Mouse (Mus musculus): ENCODE measurements at regions not wholly inside any gene's neighbourhood (a gene's known extent, or its start where the extent isn't known, plus 50 kb on each side); places are given as distances from the start of the nearest gene placed in this dataset.

DNA sequence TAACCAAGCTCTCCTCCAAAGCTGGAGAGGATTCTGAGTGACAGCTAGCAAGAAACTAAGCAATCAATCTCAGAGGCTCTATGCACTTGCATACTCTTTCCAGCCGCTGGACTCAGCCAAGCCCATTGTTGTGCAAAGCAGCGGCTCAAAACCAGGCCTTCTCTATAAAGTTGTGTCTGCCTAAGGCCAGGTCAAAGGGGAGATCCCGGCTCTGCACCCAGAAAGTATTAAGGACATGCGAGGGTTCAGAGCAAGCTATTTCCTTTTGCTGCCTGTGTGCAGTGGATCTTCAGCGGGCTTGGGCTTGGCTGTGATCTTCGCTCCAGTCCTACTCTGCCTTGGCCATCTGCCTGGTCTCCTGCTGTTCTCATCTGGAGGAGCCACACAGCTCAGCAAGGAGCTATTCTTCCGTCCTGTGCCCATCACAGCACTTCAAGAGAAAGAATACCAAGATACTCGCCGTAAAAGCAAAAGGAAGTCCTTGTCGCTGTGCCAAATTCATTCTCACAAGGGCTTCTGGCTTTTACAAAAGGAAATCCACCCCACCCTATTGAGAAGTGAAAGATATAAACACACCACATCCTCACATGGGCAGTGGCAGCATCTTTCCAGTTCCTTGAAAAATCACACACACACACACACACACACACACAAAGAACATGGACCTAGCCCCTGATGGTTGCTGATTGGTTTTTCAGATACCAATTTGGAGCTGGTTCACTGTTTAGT lies 646.6 kb downstream of the Adgrl2 start:
- in situ Hi-C loops (cut with MboI, MseI), result no loop called here

DNA sequence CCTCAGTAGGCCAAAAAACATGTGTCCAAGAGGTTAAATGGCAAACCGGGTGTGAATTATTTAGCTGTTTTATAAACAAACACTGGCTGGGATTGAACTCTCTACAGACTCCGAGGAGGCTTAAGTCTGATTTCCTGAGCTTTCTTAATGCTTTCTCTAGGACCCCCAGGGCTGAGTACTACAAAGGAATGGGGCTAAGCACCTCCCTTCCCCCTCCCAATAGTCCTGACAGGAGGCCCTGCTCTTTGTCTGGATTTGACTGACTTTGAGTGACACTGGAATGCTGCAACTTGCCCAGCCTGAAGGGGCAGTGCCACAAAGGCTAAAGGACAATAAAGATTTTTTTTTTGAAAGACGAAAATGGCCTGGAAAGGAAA lies 647.1 kb downstream of the Adgrl2 start:
- in situ Hi-C loops (cut with MboI, MseI), result no loop called here

DNA sequence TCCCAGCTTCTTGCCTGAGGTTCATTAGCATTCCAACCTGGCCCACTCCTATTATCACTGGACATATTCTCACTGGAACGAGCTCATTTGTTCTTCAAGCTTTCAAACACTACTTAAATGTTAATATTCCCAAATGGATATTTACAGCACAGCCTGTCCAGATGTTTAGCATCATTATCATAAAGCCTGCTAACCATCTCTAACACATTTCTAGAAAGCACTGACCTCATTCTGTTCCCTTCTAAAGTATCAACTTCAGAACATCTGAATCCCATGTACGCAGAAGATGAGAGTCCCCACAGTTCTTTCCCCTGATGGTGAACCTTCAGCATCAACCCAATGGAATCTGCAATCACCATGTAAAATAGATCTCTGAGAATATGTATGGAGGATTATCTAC lies 651.1 kb downstream of the Adgrl2 start:
- in situ Hi-C loops (cut with MboI, MseI), result no loop called here

DNA sequence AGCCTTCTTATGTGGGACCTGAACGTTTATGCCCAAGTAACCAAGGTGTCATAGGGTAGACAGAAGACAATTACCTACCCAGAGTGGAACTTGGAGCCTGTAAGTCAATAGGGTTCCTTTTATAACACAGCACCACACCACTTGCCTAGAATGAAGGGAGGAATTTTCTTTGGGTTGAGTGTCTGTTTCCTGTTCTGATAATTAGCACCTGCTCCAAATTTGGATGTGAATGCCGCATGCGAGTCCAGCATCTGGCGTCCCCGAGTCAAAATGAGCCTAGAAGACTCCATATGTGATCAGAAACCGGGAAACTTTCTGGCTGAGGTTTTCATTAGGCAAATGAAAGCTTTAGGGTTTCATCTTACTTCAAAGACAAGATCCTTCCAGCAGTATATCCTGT lies 653.7 kb downstream of the Adgrl2 start:
- in situ Hi-C loops (cut with MboI, MseI), result no loop called here

DNA sequence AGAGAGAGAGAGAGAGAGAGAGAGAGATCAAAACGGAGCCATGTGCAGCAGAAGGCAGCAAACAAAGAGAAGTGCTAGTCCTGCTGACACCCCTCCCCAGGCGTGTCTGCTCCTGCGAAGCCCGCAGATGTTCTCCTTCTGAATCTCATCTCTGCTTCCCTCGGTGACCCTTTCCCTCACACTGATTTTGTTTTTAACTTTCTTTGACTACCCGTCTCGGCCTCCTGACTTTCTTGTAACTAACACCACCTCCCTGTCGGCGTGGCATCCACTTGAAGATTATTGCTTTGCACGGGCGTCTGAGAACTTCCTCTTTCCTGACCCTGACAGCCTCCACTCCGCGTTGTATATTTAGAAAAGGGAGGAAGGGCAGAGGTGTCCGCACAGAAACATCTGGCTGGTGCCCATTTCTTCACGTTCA lies 654.3 kb downstream of the Adgrl2 start:
- in situ Hi-C loops (cut with MboI, MseI), result no loop called here

DNA sequence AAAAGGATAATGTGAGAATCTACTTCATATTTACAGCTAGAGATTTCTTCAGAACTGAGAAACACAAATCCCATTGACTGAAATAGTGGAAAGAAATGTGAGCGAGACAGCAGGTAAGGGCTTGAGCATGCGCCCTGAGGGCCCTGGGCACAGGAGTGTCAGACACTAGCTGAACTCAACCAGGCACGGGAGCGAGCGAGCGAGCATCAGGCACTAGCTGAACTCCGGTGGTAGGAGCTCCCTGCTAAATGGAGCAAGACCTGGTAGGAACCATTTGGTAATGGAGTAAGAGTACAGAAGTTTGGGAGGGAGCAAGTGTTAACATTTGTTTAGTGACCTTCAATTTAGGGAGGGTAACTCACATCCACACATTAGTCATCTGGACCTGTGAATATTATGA lies 654.7 kb downstream of the Adgrl2 start:
- in situ Hi-C loops (cut with MboI, MseI), result no loop called here

DNA sequence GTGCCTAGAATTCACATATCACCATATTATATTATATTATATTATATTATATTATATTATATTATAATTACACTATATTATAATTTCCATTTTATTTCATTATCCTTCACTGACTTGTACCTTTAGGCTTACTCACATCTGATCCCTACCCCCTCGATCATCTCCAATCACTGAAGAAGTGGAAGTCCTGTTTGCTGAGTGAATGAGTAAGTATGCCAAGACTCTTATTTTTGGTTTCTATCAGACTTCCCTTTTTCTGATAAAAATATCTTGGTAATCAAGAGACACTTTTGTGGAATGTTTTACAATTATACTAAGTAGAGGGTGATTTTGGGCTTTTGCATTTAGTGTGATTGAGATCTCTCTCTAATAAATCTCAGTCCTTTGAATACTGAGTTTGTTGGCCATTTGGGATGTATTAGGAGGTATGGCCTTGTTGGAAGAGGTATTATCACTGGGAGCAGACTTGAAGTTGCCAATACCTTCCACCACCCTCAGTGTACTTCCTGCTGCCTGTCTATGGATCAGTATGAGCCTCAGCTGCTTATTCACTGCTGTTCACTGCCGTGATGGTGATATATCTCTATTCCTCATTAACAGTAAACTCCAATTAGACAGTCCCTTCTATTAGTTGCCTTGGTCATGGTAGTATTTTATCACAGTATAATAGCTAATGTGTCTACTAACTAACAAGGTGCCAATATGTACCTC lies 665.3 kb downstream of the Adgrl2 start:
- in situ Hi-C loops (cut with MboI, MseI), result no loop called here

DNA sequence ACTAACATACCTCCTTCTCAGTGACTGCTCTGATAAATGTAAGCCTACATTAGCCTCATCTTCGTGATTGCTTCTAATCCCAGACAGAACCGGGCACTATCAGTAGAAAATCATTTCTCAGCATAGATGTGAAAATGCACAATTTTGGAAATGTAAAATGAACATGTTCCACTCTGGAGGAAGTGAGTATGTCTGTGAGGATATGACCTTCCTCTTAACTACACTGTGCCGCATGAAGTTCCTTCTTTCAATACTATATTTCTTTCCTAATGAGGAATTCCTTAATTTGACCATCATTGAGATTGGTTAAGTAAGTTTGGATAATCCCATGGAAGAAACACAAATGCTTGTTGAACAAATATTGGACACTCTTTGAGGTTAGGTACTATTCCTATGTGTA lies 668.5 kb downstream of the Adgrl2 start:
- in situ Hi-C loops (cut with MboI, MseI), result no loop called here

DNA sequence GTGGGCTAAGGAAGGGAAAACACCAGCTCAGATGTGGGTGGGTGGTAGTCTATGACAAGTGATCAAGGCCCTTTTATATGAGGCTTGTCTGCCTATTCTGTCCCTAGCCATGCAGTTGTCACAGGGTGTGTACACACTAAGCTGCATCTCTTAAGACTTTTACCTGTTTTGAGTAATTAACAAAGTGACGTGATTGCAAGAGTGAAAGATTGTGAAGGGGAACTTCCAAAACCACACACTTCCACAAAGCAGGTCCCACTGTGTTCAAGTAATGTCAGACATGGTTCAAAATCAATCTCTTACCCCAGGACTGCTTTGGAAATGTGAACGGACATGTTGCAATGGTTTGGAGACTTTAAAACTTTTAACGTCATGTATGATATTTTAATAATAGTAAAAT lies 674.2 kb downstream of the Adgrl2 start:
- in situ Hi-C loops (cut with MboI, MseI), result no loop called here

DNA sequence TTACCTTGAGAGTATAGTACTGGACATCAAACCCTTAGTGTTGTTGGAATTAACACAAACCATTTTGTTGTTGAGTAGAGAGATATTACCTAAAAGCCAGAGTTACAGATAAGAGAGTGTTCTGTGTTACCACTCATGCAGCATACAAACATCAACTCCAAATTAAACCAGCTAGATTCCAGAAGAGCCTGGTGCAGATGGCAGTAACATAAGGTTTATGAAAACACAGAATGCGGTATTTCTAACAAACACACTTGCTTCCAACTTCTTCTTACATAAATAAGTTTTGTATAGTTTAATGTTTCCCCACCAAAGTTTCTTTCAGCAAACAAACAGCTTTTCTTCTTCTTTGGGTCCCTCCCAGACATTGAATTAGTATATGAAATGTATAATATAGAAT lies 675.1 kb downstream of the Adgrl2 start:
- in situ Hi-C loops (cut with MboI, MseI), result no loop called here

DNA sequence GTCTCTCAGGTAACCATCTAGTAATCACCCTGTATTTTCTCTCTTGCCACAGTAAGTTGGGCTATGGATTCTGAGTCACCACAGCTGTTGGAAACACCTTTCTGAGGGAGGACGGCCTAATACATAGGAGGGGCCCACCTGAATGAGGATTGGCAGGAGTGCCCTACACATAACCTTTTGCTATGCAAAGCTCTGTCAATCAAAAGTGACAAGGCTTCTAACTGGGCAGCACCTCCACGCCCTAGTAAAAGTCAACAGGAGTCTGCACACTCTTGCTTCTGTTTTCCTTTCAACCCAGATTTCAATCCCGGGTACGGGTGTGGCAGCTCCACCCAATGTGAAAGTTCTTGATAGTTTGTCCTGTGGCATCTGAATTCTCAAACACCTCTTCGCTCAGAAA lies 694.8 kb downstream of the Adgrl2 start:
- in situ Hi-C loops (cut with MboI, MseI), result no loop called here

DNA sequence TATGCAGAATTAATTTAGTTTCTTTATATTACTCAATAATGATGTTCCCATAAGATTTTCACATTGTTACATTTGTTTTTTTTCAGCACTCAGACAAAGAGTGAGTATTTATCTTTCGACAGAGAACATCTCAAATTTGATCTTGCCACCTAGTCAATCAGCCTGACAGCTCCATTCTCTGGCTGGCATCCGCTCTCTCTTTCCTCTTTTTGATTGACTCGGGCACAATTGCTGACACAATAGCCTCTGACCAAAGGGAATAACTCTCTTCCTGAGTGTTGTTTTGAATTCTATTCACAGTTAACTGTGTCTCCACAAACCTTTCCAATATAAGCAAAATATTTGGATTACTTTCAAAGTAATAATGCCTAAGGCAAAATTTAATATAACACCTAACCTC lies 711.4 kb downstream of the Adgrl2 start:
- in situ Hi-C loops (cut with MboI, MseI), result no loop called here

DNA sequence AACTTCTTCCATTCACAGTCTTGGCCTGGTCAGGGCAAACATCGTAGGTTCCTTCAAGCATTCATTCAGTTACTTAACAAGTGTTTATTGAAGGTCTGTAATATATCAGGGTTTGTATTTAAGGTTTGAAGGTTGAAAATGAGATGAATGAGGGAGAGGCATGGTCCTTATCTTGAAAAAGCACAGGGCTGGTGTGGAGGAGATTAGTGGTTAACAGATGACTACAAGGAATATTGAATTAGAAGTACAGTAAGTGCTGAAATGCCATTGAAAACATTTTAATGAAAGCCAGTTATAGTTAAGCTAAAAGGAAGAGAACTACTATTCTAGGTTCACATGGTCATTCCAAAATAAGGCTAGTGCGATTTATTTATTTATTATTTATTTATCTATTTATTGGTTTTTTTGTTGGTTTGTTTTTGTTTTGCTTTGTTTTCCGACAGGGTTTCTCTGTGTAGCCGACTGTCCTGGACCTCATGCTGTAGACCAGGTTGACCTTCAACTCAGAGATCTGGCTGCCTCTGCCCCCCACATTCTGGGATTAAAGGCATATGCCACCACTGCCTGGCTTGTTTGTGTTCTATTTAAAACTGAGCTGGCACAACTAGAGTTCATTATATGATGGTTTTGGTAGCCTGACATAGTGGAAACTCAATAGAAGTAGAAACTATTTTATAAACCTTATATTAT lies 718.1 kb downstream of the Adgrl2 start:
- in situ Hi-C loops (cut with MboI, MseI), result no loop called here

DNA sequence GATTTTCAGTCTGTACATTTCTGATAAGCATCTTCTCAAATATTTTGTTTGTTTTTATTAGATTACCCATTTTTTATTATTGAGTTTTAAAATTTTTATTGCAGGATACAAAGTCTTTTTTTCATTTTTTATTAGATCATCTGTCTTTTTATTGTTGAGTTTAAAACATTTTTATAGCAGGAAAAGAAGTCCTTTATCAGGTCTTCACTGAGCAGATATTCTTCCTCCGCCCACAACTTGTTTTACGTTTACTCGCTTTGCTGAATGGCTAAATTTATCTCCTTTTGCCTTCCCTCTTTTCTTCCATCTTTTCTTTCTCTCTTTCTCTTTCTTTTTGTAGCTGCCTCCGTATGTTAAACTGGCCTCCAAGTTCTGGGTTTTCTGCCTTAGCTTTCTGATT lies 721.5 kb downstream of the Adgrl2 start:
- in situ Hi-C loops (cut with MboI, MseI), result no loop called here

DNA sequence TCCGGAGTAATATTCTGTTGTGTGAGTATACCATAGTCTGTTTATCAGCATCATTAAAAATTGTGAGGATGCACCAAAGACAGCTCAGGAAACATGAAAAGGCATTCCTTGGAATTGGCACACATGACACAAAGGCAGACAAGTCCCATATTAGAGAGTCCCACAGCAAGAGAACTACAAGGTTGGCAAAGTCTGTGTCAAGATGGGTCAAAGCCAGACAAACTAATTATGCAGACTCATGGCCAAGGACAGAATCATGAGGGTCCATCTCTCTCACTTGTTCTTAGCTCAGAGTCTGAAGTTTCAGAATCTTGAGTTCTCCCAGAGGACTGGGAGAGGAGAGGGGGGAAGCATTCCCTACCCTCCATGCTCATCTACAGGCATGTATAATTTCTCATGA lies 731.1 kb downstream of the Adgrl2 start:
- in situ Hi-C loops (cut with MboI, MseI), result no loop called here

DNA sequence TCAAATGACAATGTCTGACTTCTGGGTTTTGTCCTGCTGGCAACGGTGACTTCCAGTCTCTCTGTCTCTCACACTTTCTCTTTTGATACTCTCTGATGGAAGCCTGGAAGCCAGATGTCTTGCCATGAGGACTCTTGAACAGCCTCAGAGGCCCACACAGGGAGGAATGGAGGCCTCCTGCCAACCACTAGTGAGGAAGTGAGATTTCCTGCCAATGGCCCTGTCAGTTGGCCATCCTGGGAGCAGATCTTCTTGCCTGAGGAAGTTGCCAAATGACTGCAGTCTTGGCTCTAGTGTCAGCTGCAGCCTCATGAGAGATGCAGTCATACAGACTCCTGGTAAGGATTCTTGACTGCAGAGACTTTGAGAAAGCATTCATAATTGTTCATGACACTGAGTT lies 741.7 kb downstream of the Adgrl2 start:
- in situ Hi-C loops (cut with MboI, MseI), result no loop called here

DNA sequence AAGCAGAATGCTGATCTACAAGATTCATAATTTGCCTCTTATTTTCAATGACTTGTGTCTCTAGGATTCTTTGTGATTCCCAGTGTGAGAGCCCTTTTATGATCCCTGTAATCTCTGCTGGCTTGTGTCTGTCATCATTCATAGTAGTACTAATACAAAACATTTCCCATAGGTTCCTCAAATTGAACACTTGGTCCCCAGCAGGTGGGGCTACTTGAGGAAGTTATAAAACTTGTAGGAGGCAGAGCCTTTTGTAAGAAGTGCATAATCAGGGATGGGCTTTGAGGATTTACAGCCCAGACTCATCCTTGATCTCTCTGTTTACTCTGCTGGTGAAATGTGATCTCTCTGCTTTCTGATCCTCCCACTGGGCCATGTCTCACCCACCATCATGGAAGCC lies 743.6 kb downstream of the Adgrl2 start:
- in situ Hi-C loops (cut with MboI, MseI), result no loop called here

DNA sequence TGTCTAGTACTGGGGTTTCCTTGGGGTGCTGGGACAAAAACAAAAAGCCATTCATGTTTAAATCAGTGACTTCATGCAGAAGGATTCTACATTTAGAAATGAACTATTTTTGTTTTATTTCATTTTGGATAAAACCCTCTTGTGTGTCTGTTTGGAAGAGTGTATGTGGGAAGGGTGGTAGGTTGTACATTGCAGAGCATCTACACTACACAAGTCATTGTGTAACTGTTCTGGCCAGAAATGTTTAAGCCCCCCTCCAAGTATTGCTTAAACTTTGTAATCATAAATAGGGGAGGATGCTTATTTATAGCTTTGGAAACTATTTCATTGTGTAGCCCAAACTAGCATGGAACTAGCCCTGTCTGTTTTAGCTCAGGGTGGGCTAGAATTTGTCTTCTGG lies 752.3 kb downstream of the Adgrl2 start:
- in situ Hi-C loops (cut with MboI, MseI), result loop anchor here in 1 of 2 experiments (10.0 kb wide), 1 partner anchor 633 kb away; no protein-coding TSS in a partner anchor

DNA sequence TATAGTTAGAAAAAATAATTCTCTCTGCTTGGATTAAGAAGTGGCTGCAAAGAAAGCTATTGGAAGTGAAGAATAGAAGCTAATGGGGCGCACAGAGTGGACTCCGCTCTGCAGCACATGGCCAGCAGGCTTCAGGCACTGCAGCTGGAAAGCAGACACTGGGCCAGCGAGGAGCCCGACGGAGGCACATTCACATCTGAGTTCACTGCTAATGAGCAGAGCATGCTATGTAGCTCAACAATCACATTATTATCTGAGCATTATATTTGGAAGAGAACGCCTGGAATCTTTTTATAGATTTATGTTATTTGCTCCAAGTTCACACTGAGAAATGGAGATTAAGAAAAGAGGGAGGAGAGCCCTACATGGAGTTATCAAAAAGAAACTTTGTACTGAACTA lies 752.8 kb downstream of the Adgrl2 start:
- in situ Hi-C loops (cut with MboI, MseI), result loop anchor here in 1 of 2 experiments (10.0 kb wide), 1 partner anchor 633 kb away; no protein-coding TSS in a partner anchor

DNA sequence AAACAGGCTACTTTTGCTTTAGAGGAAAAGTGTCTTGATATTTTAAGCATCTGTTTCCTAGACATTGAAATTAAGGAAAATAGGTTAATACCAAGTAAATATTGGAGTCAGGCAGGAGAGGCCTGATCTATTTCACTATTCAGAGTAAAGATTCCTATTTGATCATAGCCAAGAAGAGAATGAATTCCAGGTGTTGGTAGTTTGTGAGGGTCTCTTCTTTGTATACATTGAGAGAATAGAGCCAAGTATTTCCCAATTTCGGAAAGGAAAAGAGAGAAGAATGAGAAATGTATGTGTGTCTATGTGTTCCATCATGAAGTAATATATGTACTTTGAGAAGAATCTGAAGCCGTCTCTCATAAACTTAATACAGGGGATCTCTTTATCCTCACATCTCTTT lies 756.7 kb downstream of the Adgrl2 start:
- in situ Hi-C loops (cut with MboI, MseI), result loop anchor here in 1 of 2 experiments (10.0 kb wide), 1 partner anchor 629 kb away; no protein-coding TSS in a partner anchor

DNA sequence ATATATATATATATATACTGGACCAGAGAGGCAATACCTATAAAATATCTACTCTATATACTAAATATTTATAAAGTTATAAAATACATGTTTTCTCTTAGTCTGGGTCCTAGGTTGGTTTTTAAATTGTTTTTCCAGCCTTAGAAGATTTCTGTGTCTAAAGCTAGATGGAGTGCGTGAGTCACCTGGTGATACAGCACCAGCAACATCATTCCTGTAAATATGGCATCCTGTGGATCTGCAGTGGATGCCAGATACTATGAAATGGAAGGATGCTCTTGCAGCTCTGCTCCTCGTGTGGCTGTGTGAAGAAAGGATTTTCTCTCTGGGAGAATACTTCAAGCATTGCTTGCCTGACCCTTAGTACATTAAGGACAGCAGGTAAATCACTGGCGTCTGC lies 761.2 kb downstream of the Adgrl2 start:
- in situ Hi-C loops (cut with MboI, MseI), result no loop called here

DNA sequence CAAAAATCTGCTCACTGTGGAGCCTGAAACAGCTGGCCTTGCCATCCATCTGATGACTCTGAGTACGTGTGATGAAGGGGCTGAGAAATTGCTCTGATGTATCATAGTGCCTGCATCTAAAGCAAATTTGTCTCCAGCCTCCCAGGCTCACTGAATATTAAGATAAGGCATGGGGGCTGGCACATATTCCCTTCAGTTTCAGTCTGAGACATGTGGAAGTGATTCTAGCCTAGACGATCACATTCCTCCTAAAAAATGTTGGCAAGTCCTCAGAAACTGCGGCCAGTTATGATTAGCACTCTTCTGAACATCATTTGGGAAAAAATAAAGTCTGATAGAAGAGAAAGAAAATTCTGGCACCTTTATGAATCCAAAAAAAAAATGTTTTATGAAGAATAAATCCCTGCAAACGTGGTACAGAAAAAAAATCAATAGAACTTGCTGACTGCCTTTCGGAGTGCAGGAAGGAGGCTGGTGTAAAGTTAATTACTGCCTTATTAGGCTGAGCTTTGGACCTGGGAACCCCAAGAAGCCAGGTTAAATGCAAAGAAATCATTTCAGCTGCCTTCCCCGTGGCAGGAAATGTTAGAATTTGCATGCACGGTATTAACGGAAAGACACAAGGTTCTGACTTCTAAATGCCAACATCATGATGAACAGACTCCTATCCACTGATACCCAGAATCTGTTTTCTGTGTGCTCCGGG lies 762.2 kb downstream of the Adgrl2 start:
- in situ Hi-C loops (cut with MboI, MseI), result no loop called here
